Mouse (Mus musculus) brain, embryonic 14.5 days (tissue): ENCODE measurements around the gene Fam187b.

Experiments
- CTCF ChIP-seq: fragments of 200-500 bp; IDR thresholded peaks from 2 replicates; pipeline ENCODE4 v1.5.1; 2012; ENCODE audit warnings: inconsistent platforms, mild to moderate bottlenecking, moderate library complexity, borderline replicate concordance; ENCODE audit not compliant: insufficient read depth, insufficient read length; ENCODE audit errors: extremely low read depth
- POLR2A ChIP-seq: fragments of 200-500 bp; IDR thresholded peaks from 2 replicates; pipeline ENCODE4 v1.6.1; 2012; ENCODE audit warnings: mild to moderate bottlenecking, inconsistent platforms, borderline replicate concordance; ENCODE audit not compliant: poor library complexity, insufficient read depth, insufficient read length, severe bottlenecking; ENCODE audit errors: extremely low read depth

DNA sequence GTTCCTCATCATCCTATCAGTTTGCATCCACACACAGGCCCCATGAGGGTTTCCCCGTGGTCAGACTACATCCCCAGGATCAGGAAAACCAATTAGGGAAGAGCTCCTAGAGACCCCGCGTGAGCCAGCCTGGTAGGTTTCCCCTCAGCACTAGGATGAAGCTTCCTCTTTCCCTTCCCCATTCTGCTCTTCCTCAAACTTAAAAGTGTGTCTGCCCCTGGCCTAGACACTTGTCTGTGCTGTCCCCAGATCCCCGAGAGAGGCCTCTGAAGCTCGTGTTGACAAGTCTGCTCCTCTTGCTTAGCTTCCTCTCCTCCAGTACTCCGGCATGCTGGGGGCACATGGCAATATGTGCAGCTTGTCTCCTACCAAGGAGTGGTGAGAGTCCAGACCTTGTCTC is 20.1 kb upstream of the Fam187b start:
- TF ChIP-seq CTCF (no peak), POLR2A (no peak)
